Mouse (Mus musculus) R1 (cell line): Measurements from ENCODE around the gene Prr7.
"Not testable (repeated sequence)": the region's sequence is repeated elsewhere in the genome, so short reads cannot be mapped to it uniquely, and the experiment has no call there.

Source experiments
- DNase-seq: peaks from one replicate; pipeline ENCODE4 v3.0.0-alpha.2; 2018; ENCODE audit warnings: low read depth, low spot score

Prr7 gene

DNA sequence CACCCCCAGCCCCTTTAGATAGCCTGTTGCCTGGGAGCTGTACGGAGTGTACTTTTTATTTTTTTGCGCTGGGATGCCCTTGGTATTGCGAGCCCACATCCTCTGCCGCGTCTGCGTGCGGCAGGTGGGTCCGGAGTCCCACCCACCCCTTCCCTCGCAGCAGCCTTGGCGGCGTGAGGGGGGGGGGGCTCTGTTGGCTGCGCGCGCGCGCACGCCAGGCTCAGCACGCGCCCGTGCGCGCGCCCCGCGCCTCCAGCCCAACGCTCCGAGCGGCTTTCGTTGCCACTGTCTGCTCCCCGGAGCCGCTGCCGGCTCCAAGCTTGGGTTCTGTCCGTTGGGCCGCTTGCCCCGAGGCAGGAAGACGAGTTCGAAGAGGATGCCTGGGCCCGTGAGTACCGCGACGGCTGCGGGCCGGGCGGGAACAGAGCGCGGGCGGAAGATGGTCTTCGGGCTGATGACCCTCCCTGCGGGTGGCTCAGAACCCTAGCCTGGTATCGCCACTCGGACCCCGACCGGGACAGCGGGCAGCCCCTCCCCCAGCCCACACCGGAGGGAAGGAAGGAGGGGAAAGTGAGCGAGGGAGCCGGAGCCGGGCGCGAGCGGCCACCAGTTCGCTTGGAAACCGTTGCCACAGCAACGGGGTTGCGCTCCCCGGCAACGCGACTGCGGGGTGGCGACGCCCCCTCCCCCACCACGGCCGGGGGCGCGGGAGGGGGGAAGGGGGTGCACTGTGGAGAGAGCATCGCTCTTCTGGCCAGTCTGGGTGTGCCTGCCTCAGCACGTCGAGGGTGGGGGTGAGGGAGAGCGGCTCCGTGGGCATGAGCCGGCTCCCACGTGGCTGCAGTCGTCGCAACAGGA, at the start of gene Prr7:
TSS of gene Prr7 (plus strand) at position 241 of the 858 bp plus-strand sequence.
- peak; percentile 80 for DNase-seq

- peak; percentile 69 for DNase-seq
Observed at GRCm38 (mm10) chr13:55414743-55415380, 49.2 kb upstream of the Prr7 start, which contains the start of gene Pfn3. Gene Pfn3, minus strand, starts transcription at chr13:55415232.

GRCm38 (mm10) chr13:55418004-55418403, 46.1 kb upstream of the Prr7 start:
- DNase-seq: peak; percentile 84

- DNase-seq: no peak
Observed at GRCm38 (mm10) chr13:55419142-55419541, 44.9 kb upstream of the Prr7 start.

GRCm38 (mm10) chr13:55420018-55420932, 43.8 kb upstream of the Prr7 start:
- no peak for DNase-seq

- peak; percentile 28 for DNase-seq
Observed at GRCm38 (mm10) chr13:55420933-55421800, 42.9 kb upstream of the Prr7 start.

GRCm38 (mm10) chr13:55426613-55427012, 37.5 kb upstream of the Prr7 start, which contains the start of gene F12:
Gene F12, minus strand, starts transcription at chr13:55426793.
- no peak for DNase-seq

GRCm38 (mm10) chr13:55429226-55429888, 34.7 kb upstream of the Prr7 start:
- DNase-seq: no peak

DNA sequence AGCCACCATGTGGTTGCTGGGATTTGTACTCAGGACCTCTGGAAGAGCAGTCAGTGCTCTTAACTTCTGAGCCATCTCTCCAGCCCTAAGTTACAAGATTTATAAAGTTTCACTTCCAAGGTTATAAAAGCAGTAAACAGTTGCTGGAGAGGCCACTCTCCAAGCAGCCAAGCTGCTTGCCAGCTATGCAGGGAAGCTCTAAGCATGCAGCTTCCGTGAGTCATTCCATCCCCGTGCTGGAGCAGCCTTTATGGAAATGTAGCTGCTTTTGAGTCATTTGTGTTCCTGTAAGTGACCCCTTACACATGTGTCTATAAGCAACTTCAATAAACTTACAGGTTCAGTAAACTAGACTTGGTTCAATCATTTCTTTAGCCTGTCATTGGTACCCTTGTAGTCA, 33.5 kb upstream of the Prr7 start:
- no peak for DNase-seq

DNA sequence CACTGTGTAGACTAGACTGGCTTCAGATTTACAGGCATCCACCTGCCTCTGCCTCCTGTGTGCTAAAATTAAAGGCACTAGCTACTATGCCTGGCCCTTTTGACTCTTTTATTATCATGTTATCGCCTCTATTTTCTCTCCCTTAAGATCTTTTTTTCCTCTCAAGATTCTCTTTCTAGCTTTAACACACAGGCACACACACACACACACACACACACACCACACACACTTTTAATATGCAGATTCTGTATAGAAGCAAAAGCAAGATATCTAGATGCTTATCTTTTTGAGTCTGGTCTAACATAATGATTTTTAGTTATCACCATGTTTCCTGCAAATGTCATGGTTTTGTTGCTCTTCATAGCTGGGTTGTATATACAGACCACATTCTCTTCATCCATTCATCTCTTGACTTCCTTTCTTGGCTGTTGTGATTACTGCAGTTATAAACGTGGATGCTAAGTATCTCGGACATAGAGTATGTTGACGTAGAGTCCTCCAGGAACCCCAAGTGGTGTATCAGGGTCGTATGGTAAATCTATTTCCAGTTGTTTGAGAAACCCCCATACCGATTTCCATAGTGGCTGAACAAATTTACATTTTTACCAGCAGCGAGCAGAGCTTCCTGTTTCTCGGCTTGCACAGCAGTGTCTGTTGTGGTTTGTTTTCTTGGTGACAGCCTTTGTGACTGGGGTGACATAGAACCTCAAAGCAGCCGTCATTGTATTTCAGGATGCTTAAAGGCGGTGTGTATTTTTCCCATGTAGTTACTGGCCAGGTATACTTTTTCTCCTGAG, 32.0 kb upstream of the Prr7 start:
- DNase-seq: no peak

- DNase-seq: not testable (repeated sequence)
Observed at GRCm38 (mm10) chr13:55437111-55437629, 26.9 kb upstream of the Prr7 start.

GRCm38 (mm10) chr13:55443799-55444285, 20.2 kb upstream of the Prr7 start:
- no peak for DNase-seq

- peak; percentile 97 for DNase-seq
Observed at GRCm38 (mm10) chr13:55444286-55444936, 19.7 kb upstream of the Prr7 start.

- peak; percentile 100 for DNase-seq
Observed at GRCm38 (mm10) chr13:55444937-55445315, 19.1 kb upstream of the Prr7 start, which contains the start of gene Grk6. Gene Grk6, plus strand, starts transcription at chr13:55445072.

- peak; percentile 61 for DNase-seq
Observed at GRCm38 (mm10) chr13:55445361-55446091, 18.5 kb upstream of the Prr7 start.

- DNase-seq: no peak
Observed at GRCm38 (mm10) chr13:55446483-55447105, 17.5 kb upstream of the Prr7 start.

GRCm38 (mm10) chr13:55447543-55447943, 16.5 kb upstream of the Prr7 start:
- no peak for DNase-seq
